Mouse (Mus musculus) layer of hippocampus, postnatal 10 days (tissue): ENCODE data around the gene Tmed5. TPM values are rescaled to one million over a fixed set of nuclear protein-coding genes. Genes with fewer than 3 reads are reported as not detected.

ENCODE experiments used
- total RNA-seq, 2 experiments: library from RNA; stranded (reverse); gene quantifications; 2 replicates each; pipeline ENCODE4 v1.2.3; 2021

Tmed5 gene
- total RNA-seq, 2 experiments from 2014 or later, result 23.0 to 23.9 TPM

Other genes with a start within 250 kb of the Tmed5 start
- 100 to 1,000 TPM; 133 to 138 TPM for gene Rpl5, start 232.1 kb downstream of the Tmed5 start, total RNA-seq
- gene Fam69a, start 145.5 kb downstream of the Tmed5 start, total RNA-seq, result 10 to 100 TPM; 55.2 to 60.1 TPM
- 10 to 100 TPM; 53.2 to 61.3 TPM for gene Mtf2, start 66.9 kb downstream of the Tmed5 start, total RNA-seq
- gene Ccdc18, start 255 bp upstream of the Tmed5 start, total RNA-seq, result 1 to 10 TPM; 1.7 to 2.0 TPM
- 10 to 100 TPM; 50.9 to 54.1 TPM for gene Dr1, start 136.3 kb upstream of the Tmed5 start, total RNA-seq
- gene Pigg, start 180.0 kb upstream of the Tmed5 start, total RNA-seq, result 1 to 10 TPM; 7.2 to 8.1 TPM
- 10 to 100 TPM; 61.9 to 70.5 TPM for gene Gm42517, start 235.3 kb upstream of the Tmed5 start, total RNA-seq